Mouse (Mus musculus) testis, adult 2 months (tissue): ENCODE measurements around the gene Akap13.

ENCODE experiments used
- CTCF ChIP-seq: fragments of 200-500 bp; IDR thresholded peaks from 2 replicates; pipeline ENCODE4 v1.5.1; 2012; ENCODE audit warnings: low read depth, mild to moderate bottlenecking, inconsistent platforms, low read length, moderate library complexity; ENCODE audit not compliant: control insufficient read depth, insufficient read depth, insufficient replicate concordance
- POLR2A ChIP-seq: fragments of 200-500 bp; IDR thresholded peaks from 2 replicates; pipeline ENCODE4 v1.6.1; 2012; ENCODE audit warnings: low read depth, mild to moderate bottlenecking, inconsistent platforms, low read length, moderate library complexity; ENCODE audit not compliant: control insufficient read depth

- no peak for TF ChIP-seq CTCF
- TF ChIP-seq POLR2A, result no peak
Observed at GRCm38 (mm10) chr7:75768169-75768568, 312.8 kb downstream of the Akap13 start.
